Mouse (Mus musculus): ENCODE results near the gene Sowahc. TPM values are rescaled to one million over a fixed set of nuclear protein-coding genes. Genes with fewer than 3 reads are reported as not detected.

Sowahc gene
- polyA plus RNA-seq, 1 experiment from 2014 or later, result 4.3 TPM

DNA sequence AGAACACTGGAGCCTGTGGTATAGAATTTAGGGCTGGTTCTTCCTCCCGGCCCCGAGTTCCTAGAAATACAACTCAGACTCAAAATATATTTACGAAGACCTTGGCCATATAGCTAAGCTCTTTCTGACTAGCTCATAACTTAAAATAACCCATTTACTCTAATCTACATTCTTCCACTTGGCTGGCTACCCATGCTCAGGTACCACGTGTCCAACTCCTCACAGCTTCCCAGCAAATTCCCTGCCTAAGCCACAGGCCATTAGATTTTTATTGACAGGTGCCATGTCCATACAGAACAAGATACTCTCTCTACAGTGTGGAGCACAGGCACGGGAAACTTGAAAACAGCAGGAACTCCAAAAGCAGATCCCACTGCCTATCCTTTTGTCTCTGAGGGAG, 54.0 kb downstream of the Sowahc start:
- ATAC-seq (ENCODE audit: insufficient number of reproducible peaks, low FRiP score), result no peak
- Histone ChIP-seq H3K27me3 (replicated peaks) (no peaks in the 10 kb centered on the region), H3K9me3 (replicated peaks) (no peaks in the 10 kb centered on the region), H3K4me3 (no peak overlapping the region), H3K4me1 (replicated peaks) (0 out of 2 replicates have a peak, but pooled peaks cover 8% of the 10 kb centered on the region), H3K36me3 (no peaks in the 10 kb centered on the region), H3K27ac (ENCODE audit: poor library complexity, severe bottlenecking) (no peak overlapping the region), H3K9ac (no peak overlapping the region), H3K4me2 (no peak overlapping the region)
- WGBS, result 78% methylated on average over 5 of the region's 5 CpGs

Other genes starting within 250 kb of the Sowahc start
- gene Sept10, start 106 bp upstream of the Sowahc start, polyA plus RNA-seq (2016; fragmentation: Nextera tagmentation; extraction: Ambion mirVana), result 35.0 and 35.1 TPM in 2 replicates
- gene P4ha1, start 101.3 kb downstream of the Sowahc start, polyA plus RNA-seq (2016; fragmentation: Nextera tagmentation; extraction: Ambion mirVana), result 58.9 and 59.3 TPM in 2 replicates
- 5.1 and 7.2 TPM in 2 replicates for gene Gm10273, start 173.7 kb downstream of the Sowahc start, polyA plus RNA-seq (2016; fragmentation: Nextera tagmentation; extraction: Ambion mirVana)
- gene Pla2g12b, start 181.7 kb downstream of the Sowahc start, polyA plus RNA-seq (2016; fragmentation: Nextera tagmentation; extraction: Ambion mirVana), result 0.30 and 1.4 TPM in 2 replicates
- gene Oit3, start 219.8 kb downstream of the Sowahc start, polyA plus RNA-seq (2016; fragmentation: Nextera tagmentation; extraction: Ambion mirVana), result 4.5 and 5.7 TPM in 2 replicates

Measured in heart, embryonic 12.5 days (tissue).